In the genomic region with DNA sequence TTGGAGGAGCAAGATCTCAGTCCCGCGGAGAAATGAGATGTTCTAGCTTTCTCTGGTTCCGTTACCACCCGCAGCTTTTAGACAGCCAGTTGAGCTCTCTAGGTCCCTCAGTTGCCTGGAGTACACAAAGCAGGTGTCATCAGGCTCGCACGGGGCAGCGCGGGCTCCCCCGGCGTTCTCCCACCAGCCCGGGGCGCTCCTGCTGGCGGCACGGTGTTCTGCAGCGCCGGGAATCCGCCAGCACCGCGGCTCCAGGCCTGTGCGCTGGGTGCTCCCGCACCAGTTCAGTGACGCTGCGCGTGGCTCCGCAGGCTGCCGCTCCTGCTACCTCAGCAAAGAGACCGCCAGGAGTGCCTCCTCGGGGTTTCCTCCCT, we compare ENCODE assay signal across 7 mouse cellular contexts. TPM values are rescaled to one million over a fixed set of nuclear protein-coding genes. Genes with fewer than 3 reads are reported as not detected.
DNase-seq lines count a peak whose midpoint lies in the region; ATAC-seq and TF ChIP-seq lines count a peak whose summit lies in the region.

A gene (minus strand): TSS at position 235 of the 374 bp plus-strand sequence.

- peaks cover 29% of the 10 kb centered on the region for H3K4me1 ChIP-seq in E14TG2a.4 (replicated peaks; ENCODE audit: low read depth, low read length)
- H3K4me1 ChIP-seq in embryonic facial prominence, embryonic 10.5 days = peaks cover 26% of the 10 kb centered on the region
- peaks cover 32% of the 10 kb centered on the region for H3K4me1 ChIP-seq in hindbrain, embryonic 10.5 days (replicated peaks)
- H3K4me1 ChIP-seq in neural tube, embryonic 12.5 days = peaks cover 16% of the 10 kb centered on the region; the same call in 1 of the 2 replicates

- no peak for TF ChIP-seq CTCF in E14TG2a.4 (conservative IDR thresholded peaks at IDR 0.05; ENCODE audit: low read length)

- peak within 1 kb of the TSS; percentile 77 for H3K9ac ChIP-seq in neural tube, embryonic 12.5 days

- H3K36me3 ChIP-seq in E14TG2a.4 (ENCODE audit: insufficient read depth, low read length) = no peaks in the 10 kb centered on the region
- no peaks in the 10 kb centered on the region for H3K36me3 ChIP-seq in embryonic facial prominence, embryonic 10.5 days (replicated peaks)
- H3K36me3 ChIP-seq in hindbrain, embryonic 10.5 days = no peaks in the 10 kb centered on the region
- no peaks in the 10 kb centered on the region for H3K36me3 ChIP-seq in neural tube, embryonic 12.5 days

- no peaks in the 10 kb centered on the region for H3K9me3 ChIP-seq in E14TG2a.4 (ENCODE audit: low read length)
- H3K9me3 ChIP-seq in embryonic facial prominence, embryonic 10.5 days = no peaks in the 10 kb centered on the region
- H3K9me3 ChIP-seq in hindbrain, embryonic 10.5 days = no peaks in the 10 kb centered on the region
- no peaks in the 10 kb centered on the region for H3K9me3 ChIP-seq in neural tube, embryonic 12.5 days

- H3K4me2 ChIP-seq in neural tube, embryonic 12.5 days (replicated peaks) = peak within 1 kb of the TSS; percentile 96

- peak; percentile 88 for ATAC-seq in neural tube, embryonic 12.5 days (ENCODE audit: low FRiP score, low read depth)

- intact Hi-C loops in left cerebral cortex, postnatal 25 days (cut with DNase I) = loop anchor here (2.0 to 10.0 kb wide), 6 partner anchors 193 to 983 kb away; no protein-coding TSS in a partner anchor

- H3K4me3 ChIP-seq in E14TG2a.4 (replicated peaks; ENCODE audit: low read length) = peak within 1 kb of the TSS; percentile 85
- H3K4me3 ChIP-seq in embryonic facial prominence, embryonic 10.5 days = peak within 1 kb of the TSS; percentile 77
- H3K4me3 ChIP-seq in hindbrain, embryonic 10.5 days = peak within 1 kb of the TSS; percentile 79
- H3K4me3 ChIP-seq in neural tube, embryonic 12.5 days = peak within 1 kb of the TSS; percentile 70

- WGBS in embryonic facial prominence, embryonic 10.5 days = under 1% methylated on average over 28 of the region's 28 CpGs
- WGBS in hindbrain, embryonic 10.5 days = 0% methylated on average over 28 of the region's 28 CpGs
- WGBS in neural tube, embryonic 12.5 days = under 1% methylated on average over 28 of the region's 28 CpGs

- peak within 1 kb of the TSS; percentile 73 for H3K27ac ChIP-seq in embryonic facial prominence, embryonic 10.5 days (replicated peaks)
- peak within 1 kb of the TSS; percentile 83 for H3K27ac ChIP-seq in hindbrain, embryonic 10.5 days
- H3K27ac ChIP-seq in neural tube, embryonic 12.5 days = peak within 1 kb of the TSS; percentile 72; the same call in 1 of the 2 replicates

- peak; percentile 74 for DNase-seq in Muller cell, postnatal 12 days (ENCODE audit: inconsistent ontology term)
- peak; percentile 82 for DNase-seq in embryonic facial prominence, embryonic 10.5 days (ENCODE audit: low spot score)
- peak; percentile 74 for DNase-seq in hindbrain, embryonic 10.5 days (ENCODE audit: low spot score)
- peak; percentile 83 to 89 for DNase-seq in left cerebral cortex, postnatal 25 days (ENCODE audit: low spot score in 2 of 2)
- DNase-seq in B cell, adult 2 months = no peak

- peaks cover 54% of the 10 kb centered on the region for H3K27me3 ChIP-seq in E14TG2a.4 (ENCODE audit: insufficient read depth, low read length)
- H3K27me3 ChIP-seq in embryonic facial prominence, embryonic 10.5 days (replicated peaks; ENCODE audit: low read depth, poor library complexity, severe bottlenecking) = peaks cover 57% of the 10 kb centered on the region
- H3K27me3 ChIP-seq in hindbrain, embryonic 10.5 days (ENCODE audit: insufficient read depth, poor library complexity, severe bottlenecking) = peaks cover 58% of the 10 kb centered on the region
- H3K27me3 ChIP-seq in neural tube, embryonic 12.5 days (replicated peaks) = 0 out of 2 replicates have a peak, but pooled peaks cover 6% of the 10 kb centered on the region

RNA-seq across cellular contexts. Expression of the gene that starts here (rescaled TPM):
- polyA plus RNA-seq in embryonic facial prominence, embryonic 10.5 days (2016; fragmentation: Nextera tagmentation; extraction: Ambion mirVana) = 0.37 and 0.48 TPM in 2 replicates
- polyA plus RNA-seq in hindbrain, embryonic 10.5 days (2016; fragmentation: Nextera tagmentation; extraction: Ambion mirVana) = 0.29 and 0.86 TPM in 2 replicates
- 100 to 1,000 TPM; 121 to 134 TPM for total RNA-seq in left cerebral cortex, postnatal 25 days (2021)
- 5.7 and 7.1 TPM in 2 replicates for polyA plus RNA-seq in neural tube, embryonic 12.5 days (2016; fragmentation: Nextera tagmentation; extraction: Ambion mirVana)

Comparison
In these comparisons a context has a peak if more than half of its experiments do, and no peak if none do; other contexts are left out.
1. Peak in DNase-seq, H3K4me3 ChIP-seq and H3K27ac ChIP-seq in embryonic facial prominence, embryonic 10.5 days; RNA of the gene not detected or under 1 TPM.
2. Peak in DNase-seq, H3K4me3 ChIP-seq and H3K27ac ChIP-seq in hindbrain, embryonic 10.5 days; RNA of the gene not detected or under 1 TPM.
3. DNase-seq: peak in Muller cell, postnatal 12 days (single experiment) and left cerebral cortex, postnatal 25 days (2 of 2); none in B cell, adult 2 months (0 of 2).
4. Peak in every context shown above with its lines, with median percentiles within 50 percentile points of each other: H3K4me3 ChIP-seq and H3K27ac ChIP-seq.